Mouse (Mus musculus) lung, postnatal 0 days (tissue): ENCODE data around the gene Gm44502. TPM values are rescaled to one million over a fixed set of nuclear protein-coding genes. Genes with fewer than 3 reads are reported as not detected.

Source experiments
- ATAC-seq: fragments of 200-750 bp; cut with Nextera tagmentation; 2 replicates; pipeline ENCODE4 v1.8.0; 2017; ENCODE audit warnings: moderate library complexity
- DNase-seq: peaks from one replicate; pipeline ENCODE4 v3.0.0-alpha.2; 2016; ENCODE audit warnings: low spot score
- H3K27ac ChIP-seq: fragments of 300-500 bp; sonication (generic); 2 replicates; pipeline ENCODE4 v1.5.1; 2014; ENCODE audit warnings: antibody characterized with exemption, mild to moderate bottlenecking, low read length, mixed read lengths
- H3K27me3 ChIP-seq: fragments of 300-500 bp; sonication (generic); replicated peaks from 2 replicates; pipeline ENCODE4 v1.6.1; 2014; ENCODE audit warnings: low read length, mixed read lengths; ENCODE audit not compliant: insufficient read depth
- H3K36me3 ChIP-seq: fragments of 300-500 bp; sonication (generic); 2 replicates; pipeline ENCODE4 v1.6.1; 2014; ENCODE audit warnings: low read length, mixed read lengths; ENCODE audit not compliant: insufficient read depth
- H3K4me1 ChIP-seq: fragments of 300-500 bp; sonication (generic); 2 replicates; pipeline ENCODE4 v1.6.1; 2014; ENCODE audit warnings: antibody characterized with exemption, low read depth, low read length, mixed read lengths; ENCODE audit not compliant: insufficient read depth
- H3K4me2 ChIP-seq: fragments of 300-500 bp; sonication (generic); replicated peaks from 2 replicates; pipeline ENCODE4 v1.6.1; 2014; ENCODE audit warnings: low read depth, mild to moderate bottlenecking, low read length, moderate library complexity, mixed read lengths
- H3K4me3 ChIP-seq: fragments of 300-500 bp; sonication (generic); 2 replicates; pipeline ENCODE4 v1.5.1; 2014; ENCODE audit warnings: low read depth, low read length
- H3K9ac ChIP-seq: fragments of 300-500 bp; sonication (generic); replicated peaks from 2 replicates; pipeline ENCODE4 v1.6.1; 2014; ENCODE audit warnings: low read depth, mild to moderate bottlenecking
- H3K9me3 ChIP-seq: fragments of 300-500 bp; sonication (generic); 2 replicates; pipeline ENCODE4 v1.6.1; 2016; ENCODE audit warnings: low read length, mixed read lengths
- CTCF ChIP-seq: IDR thresholded peaks from 2 replicates; pipeline ENCODE4 v1.5.1; 2016; ENCODE audit warnings: antibody characterized with exemption, mild to moderate bottlenecking
- EP300 ChIP-seq: IDR thresholded peaks from 2 replicates; pipeline ENCODE4 v1.6.1; 2016; ENCODE audit warnings: antibody characterized with exemption, mild to moderate bottlenecking, control low read depth
- WGBS: fragments of 180-500 bp; shearing (Covaris S2); extraction: QIAGEN DNeasy Blood & Tissue Kit; methylation state at CpG from one replicate; pipeline ENCODE4 v1.1.7; 2014; 5-methylcytosine and 5-hydroxymethylcytosine counted together
- polyA plus RNA-seq: library from polyadenylated mRNA; unstranded; fragments of >200 nt; fragmentation: Nextera tagmentation; extraction: Ambion mirVana; gene quantifications from 2 replicates; pipeline ENCODE4 v1.2.1, GENCODE M21; 2015

The Gm44502 gene
- polyA plus RNA-seq, 1 experiment from 2014 or later: not detected

- H3K4me1 ChIP-seq: no peaks in the 10 kb centered on the region
- no peaks in the 10 kb centered on the region for H3K27me3 ChIP-seq
- no peak overlapping the region for H3K4me2 ChIP-seq
- no peaks in the 10 kb centered on the region for H3K36me3 ChIP-seq
- H3K9me3 ChIP-seq: no peaks in the 10 kb centered on the region
- H3K9ac ChIP-seq: no peak overlapping the region
- no peak for TF ChIP-seq EP300
- TF ChIP-seq CTCF: no peak
- ATAC-seq: no peak
- no peak overlapping the region for H3K4me3 ChIP-seq
- DNase-seq: no peak
- WGBS: 80% methylated on average over 7 of the region's 7 CpGs
- no peak overlapping the region for H3K27ac ChIP-seq
These were observed 30.3 kb upstream of the Gm44502 start for GRCm38 (mm10) chr15:89459821-89460220.

- ATAC-seq (no peak), DNase-seq (no peak)
- Histone ChIP-seq H3K36me3 (no peaks in the 10 kb centered on the region), H3K27ac (no peak overlapping the region), H3K27me3 (peaks cover 5% of the 10 kb centered on the region), H3K4me3 (no peak overlapping the region), H3K9me3 (no peaks in the 10 kb centered on the region), H3K9ac (no peak overlapping the region), H3K4me1 (peaks cover 3% of the 10 kb centered on the region; the same call in 1 of the 2 replicates), H3K4me2 (no peak overlapping the region)
- 92% methylated on average over 15 of the region's 15 CpGs for whole genome bisulfite sequencing
- no peak for TF ChIP-seq EP300
- no peak for TF ChIP-seq CTCF
These were observed 29.4 kb upstream of the Gm44502 start for GRCm38 (mm10) chr15:89458942-89459341.

GRCm38 (mm10) chr15:89455642-89456041 lies 26.1 kb upstream of the Gm44502 start:
- ATAC-seq (no peak), DNase-seq (no peak)
- Histone ChIP-seq H3K4me3 (no peak overlapping the region), H3K9ac (no peak overlapping the region), H3K4me1 (peaks cover 5% of the 10 kb centered on the region; the same call in 1 of the 2 replicates), H3K9me3 (no peaks in the 10 kb centered on the region), H3K4me2 (no peak overlapping the region), H3K27ac (no peak overlapping the region), H3K36me3 (no peaks in the 10 kb centered on the region), H3K27me3 (peaks cover 12% of the 10 kb centered on the region)
- whole genome bisulfite sequencing: 68% methylated on average over 6 of the region's 6 CpGs
- TF ChIP-seq CTCF: no peak
- no peak for TF ChIP-seq EP300

GRCm38 (mm10) chr15:89454857-89455256 lies 25.4 kb upstream of the Gm44502 start:
- 26% methylated on average over 4 of the region's 6 CpGs for WGBS
- ATAC-seq: no peak
- H3K4me3 ChIP-seq: no peak overlapping the region
- H3K9me3 ChIP-seq: no peaks in the 10 kb centered on the region
- H3K27me3 ChIP-seq: peaks cover 12% of the 10 kb centered on the region
- no peak overlapping the region for H3K27ac ChIP-seq
- peaks cover 5% of the 10 kb centered on the region; the same call in 1 of the 2 replicates for H3K4me1 ChIP-seq
- no peaks in the 10 kb centered on the region for H3K36me3 ChIP-seq
- DNase-seq: no peak
- no peak overlapping the region for H3K4me2 ChIP-seq
- no peak for TF ChIP-seq CTCF
- no peak overlapping the region for H3K9ac ChIP-seq

- H3K9ac ChIP-seq: no peak within 1 kb of the TSS
- H3K9me3 ChIP-seq: no peaks in the 10 kb centered on the region
- WGBS: 4% methylated on average over 49 of the region's 53 CpGs
- H3K27ac ChIP-seq: no peak within 1 kb of the TSS
- H3K4me3 ChIP-seq: peak within 1 kb of the TSS; percentile 25
- H3K27me3 ChIP-seq: peaks cover 12% of the 10 kb centered on the region
- no peak for ATAC-seq
- no peaks in the 10 kb centered on the region for H3K36me3 ChIP-seq
- H3K4me1 ChIP-seq: peaks cover 5% of the 10 kb centered on the region; the same call in 1 of the 2 replicates
- peak within 1 kb of the TSS; percentile 46 for H3K4me2 ChIP-seq
- no peak for TF ChIP-seq CTCF
- TF ChIP-seq EP300: no peak
- no peak for DNase-seq
These were observed 24.5 kb upstream of the Gm44502 start, which contains the start of gene Mapk8ip2 for GRCm38 (mm10) chr15:89453865-89454478. TSS of gene Mapk8ip2 (plus strand) at chr15:89453913.

GRCm38 (mm10) chr15:89452906-89453864 lies 23.7 kb upstream of the Gm44502 start:
- TF ChIP-seq EP300 (no peak), CTCF (no peak)
- H3K27me3 ChIP-seq: peaks cover 12% of the 10 kb centered on the region
- H3K27ac ChIP-seq: no peak overlapping the region
- 4% methylated on average over 24 of the region's 24 CpGs for WGBS
- H3K36me3 ChIP-seq: no peaks in the 10 kb centered on the region
- H3K4me2 ChIP-seq: peak overlapping the region; percentile 46; the same call in 1 of the 2 replicates
- peak; percentile 65 for ATAC-seq
- peak; percentile 65 for DNase-seq
- no peaks in the 10 kb centered on the region for H3K9me3 ChIP-seq
- peak overlapping the region; percentile 25; the same call in 1 of the 2 replicates for H3K4me3 ChIP-seq
- peaks cover 5% of the 10 kb centered on the region; the same call in 1 of the 2 replicates for H3K4me1 ChIP-seq
- no peak overlapping the region for H3K9ac ChIP-seq
